Mouse (Mus musculus): ENCODE measurements around the gene Cpm. TPM values are rescaled to one million over a fixed set of nuclear protein-coding genes. Genes with fewer than 3 reads are reported as not detected.

Gene Cpm
- total RNA-seq, 1 experiment, result 4.8 TPM

DNA sequence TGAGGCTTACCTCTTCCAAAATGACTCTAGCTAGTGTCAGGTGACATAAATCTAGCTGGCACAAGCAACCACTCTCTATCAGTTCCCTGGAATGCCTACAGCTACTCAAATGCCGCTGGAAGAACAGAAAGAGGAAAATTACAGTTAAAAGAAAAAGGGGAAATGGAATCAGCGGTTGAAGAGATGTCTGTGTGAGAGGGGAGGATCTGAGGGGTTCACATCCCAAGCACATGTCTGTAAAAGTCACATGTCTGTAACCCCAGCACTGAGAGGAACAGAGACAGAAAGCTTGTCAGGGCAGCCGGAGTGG is 47.6 kb upstream of the Cpm start:
- H3K4me1 ChIP-seq (ENCODE audit: control insufficient read depth in 2 of 2, insufficient read depth in 2 of 2, low read length in 2 of 2, poor library complexity in 1 of 2), result no peaks in the 10 kb centered on the region; a peak in 1 of 4 replicates
- H3K36me3 ChIP-seq (ENCODE audit: control insufficient read depth, insufficient read depth, low read length, poor library complexity, severe bottlenecking), result no peaks in the 10 kb centered on the region
- in situ Hi-C loops (cut with MboI; ENCODE audit: low sequenced_read_pairs in 2 of 2, unreplicated experiment in 2 of 2), result no loop called here
- no peak overlapping the region for H3K27ac ChIP-seq (ENCODE audit: insufficient read depth, low read depth, low read length, poor library complexity, severe bottlenecking)
- TF ChIP-seq ZC3H11A (IDR thresholded peaks at IDR 0.05; ENCODE audit: borderline replicate concordance, low read depth, low read length), result no peak
- no peak for TF ChIP-seq CHD2 (IDR thresholded peaks at IDR 0.05; ENCODE audit: low read depth, low read length)
- TF ChIP-seq MAFK (IDR thresholded peaks at IDR 0.05; ENCODE audit: insufficient read depth, low read depth, low read length), result no peak
- TF ChIP-seq ZNF384 (IDR thresholded peaks at IDR 0.05; ENCODE audit: low read depth, low read length), result no peak
- no peak for TF ChIP-seq HCFC1 (IDR thresholded peaks at IDR 0.05; ENCODE audit: borderline replicate concordance, insufficient read depth, low read length)
- no peak overlapping the region for H3K9ac ChIP-seq (ENCODE audit: insufficient read depth, low read depth, low read length, poor library complexity, severe bottlenecking)
- DNase-seq (ENCODE audit: low read depth, low spot score), result no peak
- H3K9me3 ChIP-seq (ENCODE audit: control insufficient read depth, insufficient read depth, low read depth, low read length), result no peaks in the 10 kb centered on the region
- H3K4me3 ChIP-seq (ENCODE audit: insufficient read depth in 1 of 2, low read depth in 1 of 2, low read length in 2 of 2, poor library complexity in 1 of 2, severe bottlenecking in 1 of 2), result no peak overlapping the region

DNA sequence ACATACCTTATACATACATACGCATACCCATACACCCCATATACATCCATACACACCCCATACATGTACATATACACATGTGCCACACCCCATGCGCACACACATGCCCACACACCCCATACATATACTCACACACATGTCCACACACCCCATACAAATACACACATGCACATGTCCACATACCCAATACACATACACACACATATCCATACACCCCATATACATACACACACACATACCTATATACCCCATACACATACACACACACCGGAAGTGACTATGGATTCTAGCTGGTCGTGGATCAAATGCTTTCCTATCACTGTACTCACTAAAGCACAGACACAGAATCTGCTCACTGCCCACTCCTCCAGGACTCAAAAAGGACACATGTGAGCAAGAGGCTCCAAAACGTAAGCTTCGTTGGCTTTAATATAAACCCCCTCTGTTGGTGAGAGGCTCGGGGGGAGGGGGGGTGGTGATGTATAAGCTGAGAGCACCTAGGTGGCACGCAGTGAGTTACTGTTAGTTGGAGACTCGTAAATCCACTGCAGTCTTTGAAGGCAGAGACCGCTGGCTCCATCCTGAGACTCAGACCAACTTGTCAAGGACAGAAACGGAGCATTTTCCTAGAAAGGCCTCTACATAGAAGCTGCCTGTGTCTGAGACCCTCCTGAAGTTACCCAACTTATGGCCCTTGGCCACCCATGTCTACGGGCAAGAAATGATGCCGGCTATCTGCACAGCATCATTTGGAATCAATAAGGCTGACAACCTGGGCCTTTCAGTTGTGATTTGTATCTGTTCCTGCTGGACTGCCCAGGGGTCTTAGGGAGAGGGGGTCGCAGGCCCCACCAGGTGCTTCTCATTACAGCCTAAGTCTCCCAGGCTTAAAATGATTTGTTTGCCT is 45.9 kb upstream of the Cpm start:
- no peaks in the 10 kb centered on the region for H3K9me3 ChIP-seq (ENCODE audit: control insufficient read depth, insufficient read depth, low read depth, low read length)
- TF ChIP-seq CHD2 (IDR thresholded peaks at IDR 0.05; ENCODE audit: low read depth, low read length) (no peak), HCFC1 (IDR thresholded peaks at IDR 0.05; ENCODE audit: borderline replicate concordance, insufficient read depth, low read length) (no peak), ZNF384 (IDR thresholded peaks at IDR 0.05; ENCODE audit: low read depth, low read length) (no peak), MAFK (IDR thresholded peaks at IDR 0.05; ENCODE audit: insufficient read depth, low read depth, low read length) (no peak), ZC3H11A (IDR thresholded peaks at IDR 0.05; ENCODE audit: borderline replicate concordance, low read depth, low read length) (no peak)
- no peak overlapping the region for H3K27ac ChIP-seq (ENCODE audit: insufficient read depth, low read depth, low read length, poor library complexity, severe bottlenecking)
- in situ Hi-C loops (cut with MboI; ENCODE audit: low sequenced_read_pairs in 2 of 2, unreplicated experiment in 2 of 2), result no loop called here
- H3K4me1 ChIP-seq (ENCODE audit: control insufficient read depth in 2 of 2, insufficient read depth in 2 of 2, low read length in 2 of 2, poor library complexity in 1 of 2), result no peaks in the 10 kb centered on the region; a peak in 1 of 4 replicates
- H3K4me3 ChIP-seq (ENCODE audit: insufficient read depth in 1 of 2, low read depth in 1 of 2, low read length in 2 of 2, poor library complexity in 1 of 2, severe bottlenecking in 1 of 2), result no peak overlapping the region
- H3K36me3 ChIP-seq (ENCODE audit: control insufficient read depth, insufficient read depth, low read length, poor library complexity, severe bottlenecking), result no peaks in the 10 kb centered on the region
- DNase-seq (ENCODE audit: low read depth, low spot score), result no peak
- no peak overlapping the region for H3K9ac ChIP-seq (ENCODE audit: insufficient read depth, low read depth, low read length, poor library complexity, severe bottlenecking)

DNA sequence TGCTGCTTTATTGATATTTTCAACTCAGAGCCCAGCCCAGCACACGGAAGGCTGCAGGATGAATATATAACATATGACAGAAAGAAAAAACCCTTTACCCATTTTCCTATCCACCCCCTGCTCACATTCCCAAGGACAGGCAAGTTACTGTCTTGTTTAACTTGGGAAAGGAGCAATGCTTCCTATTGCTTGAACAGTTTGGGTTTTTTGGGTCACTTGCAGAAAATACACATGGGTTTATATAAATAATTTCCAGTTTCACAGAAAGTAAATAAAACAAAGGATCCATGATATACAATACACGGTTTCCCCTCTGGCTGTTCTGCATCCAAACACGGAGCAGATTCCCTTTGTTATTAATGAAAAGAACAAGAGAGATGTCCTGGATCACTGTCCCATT is 45.2 kb upstream of the Cpm start:
- Histone ChIP-seq H3K27ac (ENCODE audit: insufficient read depth, low read depth, low read length, poor library complexity, severe bottlenecking) (no peak overlapping the region), H3K9me3 (ENCODE audit: control insufficient read depth, insufficient read depth, low read depth, low read length) (no peaks in the 10 kb centered on the region), H3K4me1 (ENCODE audit: control insufficient read depth in 2 of 2, insufficient read depth in 2 of 2, low read length in 2 of 2, poor library complexity in 1 of 2) (no peaks in the 10 kb centered on the region; a peak in 1 of 4 replicates), H3K4me3 (ENCODE audit: insufficient read depth in 1 of 2, low read depth in 1 of 2, low read length in 2 of 2, poor library complexity in 1 of 2, severe bottlenecking in 1 of 2) (no peak overlapping the region), H3K36me3 (ENCODE audit: control insufficient read depth, insufficient read depth, low read length, poor library complexity, severe bottlenecking) (no peaks in the 10 kb centered on the region), H3K9ac (ENCODE audit: insufficient read depth, low read depth, low read length, poor library complexity, severe bottlenecking) (no peak overlapping the region)
- no peak for DNase-seq (ENCODE audit: low read depth, low spot score)
- in situ Hi-C loops (cut with MboI; ENCODE audit: low sequenced_read_pairs in 2 of 2, unreplicated experiment in 2 of 2), result no loop called here
- TF ChIP-seq ZNF384 (IDR thresholded peaks at IDR 0.05; ENCODE audit: low read depth, low read length), result no peak
- no peak for TF ChIP-seq CHD2 (IDR thresholded peaks at IDR 0.05; ENCODE audit: low read depth, low read length)
- TF ChIP-seq ZC3H11A (IDR thresholded peaks at IDR 0.05; ENCODE audit: borderline replicate concordance, low read depth, low read length), result no peak
- TF ChIP-seq HCFC1 (IDR thresholded peaks at IDR 0.05; ENCODE audit: borderline replicate concordance, insufficient read depth, low read length), result no peak
- no peak for TF ChIP-seq MAFK (IDR thresholded peaks at IDR 0.05; ENCODE audit: insufficient read depth, low read depth, low read length)

DNA sequence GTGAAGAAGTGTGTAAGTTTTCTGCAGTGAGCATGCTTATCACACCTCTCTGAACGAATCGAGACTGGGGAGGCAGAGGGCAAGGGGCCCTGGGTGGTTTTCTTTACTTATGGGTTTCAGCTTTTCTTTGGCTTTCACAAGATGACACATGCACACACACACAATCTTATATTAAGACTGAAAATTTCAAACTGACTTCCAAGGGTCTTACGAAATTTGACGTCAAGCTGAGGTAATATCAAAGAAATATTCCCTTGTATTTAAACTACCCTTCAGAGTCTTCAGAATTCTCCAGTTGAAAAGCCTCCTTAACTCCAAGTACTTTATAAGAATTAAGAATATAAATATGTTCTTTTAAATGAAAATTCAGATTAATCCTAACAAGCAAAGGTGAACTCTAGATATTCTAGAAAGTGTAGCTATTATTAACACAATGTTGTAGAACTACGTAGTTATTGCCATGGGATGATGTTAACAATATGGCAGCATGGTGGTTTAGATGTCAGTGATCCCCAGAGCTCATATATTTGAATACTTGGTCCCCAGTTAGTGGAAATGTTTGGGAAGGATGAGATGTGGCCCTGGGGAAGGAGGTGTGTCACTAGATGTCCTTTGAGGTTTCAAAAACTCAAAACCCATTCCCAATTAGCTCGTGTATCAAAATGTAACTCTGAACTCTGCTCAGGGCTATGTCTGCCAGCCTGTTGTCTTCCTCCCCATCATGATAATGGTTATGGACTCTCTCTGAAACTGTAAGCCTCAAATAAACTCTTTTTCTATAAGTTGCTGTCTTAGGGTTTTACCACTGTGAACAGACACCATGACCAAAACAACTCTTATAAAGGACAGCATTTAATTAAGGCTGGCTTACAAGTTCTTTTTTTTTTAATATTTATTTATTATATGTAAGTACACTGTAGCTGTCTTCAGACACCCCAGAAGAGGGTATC is 44.5 kb upstream of the Cpm start:
- no peaks in the 10 kb centered on the region; a peak in 1 of 4 replicates for H3K4me1 ChIP-seq (ENCODE audit: control insufficient read depth in 2 of 2, insufficient read depth in 2 of 2, low read length in 2 of 2, poor library complexity in 1 of 2)
- no peaks in the 10 kb centered on the region for H3K9me3 ChIP-seq (ENCODE audit: control insufficient read depth, insufficient read depth, low read depth, low read length)
- in situ Hi-C loops (cut with MboI; ENCODE audit: low sequenced_read_pairs in 2 of 2, unreplicated experiment in 2 of 2), result no loop called here
- H3K9ac ChIP-seq (ENCODE audit: insufficient read depth, low read depth, low read length, poor library complexity, severe bottlenecking), result no peak overlapping the region
- no peak overlapping the region for H3K27ac ChIP-seq (ENCODE audit: insufficient read depth, low read depth, low read length, poor library complexity, severe bottlenecking)
- TF ChIP-seq ZNF384 (IDR thresholded peaks at IDR 0.05; ENCODE audit: low read depth, low read length), result no peak
- no peak for TF ChIP-seq MAFK (IDR thresholded peaks at IDR 0.05; ENCODE audit: insufficient read depth, low read depth, low read length)
- TF ChIP-seq HCFC1 (IDR thresholded peaks at IDR 0.05; ENCODE audit: borderline replicate concordance, insufficient read depth, low read length), result no peak
- no peak for TF ChIP-seq ZC3H11A (IDR thresholded peaks at IDR 0.05; ENCODE audit: borderline replicate concordance, low read depth, low read length)
- TF ChIP-seq CHD2 (IDR thresholded peaks at IDR 0.05; ENCODE audit: low read depth, low read length), result no peak
- no peaks in the 10 kb centered on the region for H3K36me3 ChIP-seq (ENCODE audit: control insufficient read depth, insufficient read depth, low read length, poor library complexity, severe bottlenecking)
- no peak for DNase-seq (ENCODE audit: low read depth, low spot score)
- H3K4me3 ChIP-seq (ENCODE audit: insufficient read depth in 1 of 2, low read depth in 1 of 2, low read length in 2 of 2, poor library complexity in 1 of 2, severe bottlenecking in 1 of 2), result no peak overlapping the region
